Mouse (Mus musculus) liver, embryonic 15.5 days (tissue): ENCODE measurements around the gene Arid5b. TPM values are rescaled to one million over a fixed set of nuclear protein-coding genes. Genes with fewer than 3 reads are reported as not detected.

Source experiments
- ATAC-seq: fragments of 200-750 bp; cut with Nextera tagmentation; 2 replicates; pipeline ENCODE4 v1.8.0; 2017; ENCODE audit warnings: moderate number of reproducible peaks, mild to moderate bottlenecking, moderate library complexity; ENCODE audit not compliant: insufficient read depth
- H3K27ac ChIP-seq: fragments of 300-500 bp; sonication (generic); replicated peaks from 2 replicates; pipeline ENCODE4 v1.5.1; 2015; ENCODE audit warnings: mild to moderate bottlenecking, inconsistent platforms
- H3K27me3 ChIP-seq: fragments of 300-500 bp; sonication (generic); 2 replicates; pipeline ENCODE4 v1.6.1; 2015; ENCODE audit warnings: mild to moderate bottlenecking, inconsistent platforms
- H3K36me3 ChIP-seq: fragments of 300-500 bp; sonication (generic); replicated peaks from 2 replicates; pipeline ENCODE4 v1.6.1; 2015; ENCODE audit warnings: moderate library complexity, mild to moderate bottlenecking, inconsistent platforms
- H3K4me1 ChIP-seq: fragments of 300-500 bp; sonication (generic); replicated peaks from 2 replicates; pipeline ENCODE4 v1.6.1; 2015; ENCODE audit warnings: inconsistent platforms
- H3K4me2 ChIP-seq: fragments of 300-500 bp; sonication (generic); 2 replicates; pipeline ENCODE4 v1.6.1; 2015; ENCODE audit warnings: moderate library complexity, mild to moderate bottlenecking, inconsistent platforms
- H3K4me3 ChIP-seq: fragments of 300-500 bp; sonication (generic); replicated peaks from 2 replicates; pipeline ENCODE4 v1.5.1; 2015; ENCODE audit warnings: mild to moderate bottlenecking, inconsistent platforms
- H3K9ac ChIP-seq: fragments of 300-500 bp; sonication (generic); 2 replicates; pipeline ENCODE4 v1.6.1; 2015; ENCODE audit warnings: moderate library complexity, mild to moderate bottlenecking, inconsistent platforms
- H3K9me3 ChIP-seq: fragments of 300-500 bp; sonication (generic); replicated peaks from 2 replicates; pipeline ENCODE4 v1.6.1; 2016; ENCODE audit warnings: inconsistent platforms
- WGBS: fragments of 180-500 bp; shearing (Covaris S2); methylation state at CpG from one replicate; pipeline ENCODE4 v1.1.7; 2015; ENCODE audit warnings: mixed read lengths; ENCODE audit not compliant: insufficient replicate concordance; 5-methylcytosine and 5-hydroxymethylcytosine counted together
- polyA plus RNA-seq: library from polyadenylated mRNA; unstranded; fragments of >200 nt; fragmentation: Nextera tagmentation; extraction: Ambion mirVana; gene quantifications from 2 replicates; pipeline ENCODE4 v1.2.1, GENCODE M21; 2015

The Arid5b gene
- polyA plus RNA-seq, 1 experiment from 2014 or later = 5.8 TPM

DNA sequence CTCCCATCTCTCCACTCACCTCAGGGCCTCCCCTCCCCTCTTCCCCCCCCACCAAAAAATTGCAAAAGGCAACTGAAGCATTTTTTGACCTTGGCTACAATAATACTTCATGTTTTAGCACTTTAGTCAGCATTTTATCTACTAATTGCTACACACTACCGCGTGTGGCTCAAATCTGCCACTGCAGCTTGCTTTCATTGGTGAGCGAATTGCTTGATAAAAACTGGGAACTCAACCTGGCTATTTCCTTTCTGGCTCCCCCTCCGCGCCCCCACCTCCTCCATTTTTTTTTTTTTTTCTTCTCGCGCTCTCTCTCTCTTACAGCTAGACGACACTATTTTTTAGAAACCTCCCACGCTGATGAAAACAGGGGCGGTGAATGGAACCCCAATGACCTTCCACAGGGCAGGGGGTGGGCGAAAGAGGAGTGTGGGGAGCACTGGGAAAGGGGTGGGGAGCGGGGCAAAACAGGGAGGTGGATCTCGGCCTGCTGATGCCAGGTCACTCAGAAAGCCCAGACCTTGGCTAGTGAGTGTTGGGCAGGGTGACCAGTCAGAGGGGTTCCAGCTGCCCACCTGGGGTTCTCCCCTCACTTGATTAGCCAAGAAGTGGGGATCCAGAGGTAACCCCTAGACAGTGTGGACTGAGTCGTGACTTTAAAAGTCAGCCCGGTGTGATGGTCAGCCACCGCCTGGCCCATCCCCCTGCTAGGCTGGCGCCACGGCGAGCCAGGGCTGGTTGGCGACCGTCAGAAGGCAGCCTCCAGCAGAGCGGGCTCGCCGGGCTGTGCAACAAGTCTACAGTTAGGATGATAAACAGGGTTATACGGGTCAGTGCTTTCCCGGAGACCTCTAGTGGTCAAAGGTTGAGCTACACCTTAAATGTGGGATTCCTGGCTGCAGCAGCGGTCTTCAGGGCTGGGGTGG lies 4.2 kb upstream of the Arid5b start:
- under 1% methylated on average over 27 of the region's 27 CpGs for WGBS
- Histone ChIP-seq H3K4me1 (peaks cover 7% of the 10 kb centered on the region; the same call in 1 of the 2 replicates), H3K36me3 (no peaks in the 10 kb centered on the region), H3K27me3 (peaks cover 45% of the 10 kb centered on the region), H3K27ac (peak overlapping the region; percentile 66), H3K9me3 (no peaks in the 10 kb centered on the region), H3K4me3 (peak overlapping the region; percentile 42), H3K9ac (peak overlapping the region; percentile 35; the same call in 1 of the 2 replicates), H3K4me2 (peak overlapping the region; percentile 68)
- peak; percentile 83 for ATAC-seq

GRCm38 (mm10) chr10:68281775-68282106 lies 3.2 kb upstream of the Arid5b start:
- WGBS = 50% methylated on average over 3 of the region's 3 CpGs
- Histone ChIP-seq H3K9ac (no peak overlapping the region), H3K27ac (no peak overlapping the region), H3K4me2 (no peak overlapping the region), H3K9me3 (no peaks in the 10 kb centered on the region), H3K27me3 (peaks cover 55% of the 10 kb centered on the region), H3K4me1 (peaks cover 9% of the 10 kb centered on the region; the same call in 1 of the 2 replicates), H3K36me3 (no peaks in the 10 kb centered on the region), H3K4me3 (no peak overlapping the region)
- no peak for ATAC-seq

- Histone ChIP-seq H3K27ac (no peak overlapping the region), H3K9me3 (no peaks in the 10 kb centered on the region), H3K4me1 (peaks cover 12% of the 10 kb centered on the region; the same call in 1 of the 2 replicates), H3K9ac (no peak overlapping the region), H3K36me3 (no peaks in the 10 kb centered on the region), H3K27me3 (peaks cover 60% of the 10 kb centered on the region), H3K4me2 (no peak overlapping the region), H3K4me3 (no peak overlapping the region)
- WGBS = 45% methylated on average over 6 of the region's 6 CpGs
- ATAC-seq = no peak
Observed at GRCm38 (mm10) chr10:68281076-68281774, 2.7 kb upstream of the Arid5b start.

DNA sequence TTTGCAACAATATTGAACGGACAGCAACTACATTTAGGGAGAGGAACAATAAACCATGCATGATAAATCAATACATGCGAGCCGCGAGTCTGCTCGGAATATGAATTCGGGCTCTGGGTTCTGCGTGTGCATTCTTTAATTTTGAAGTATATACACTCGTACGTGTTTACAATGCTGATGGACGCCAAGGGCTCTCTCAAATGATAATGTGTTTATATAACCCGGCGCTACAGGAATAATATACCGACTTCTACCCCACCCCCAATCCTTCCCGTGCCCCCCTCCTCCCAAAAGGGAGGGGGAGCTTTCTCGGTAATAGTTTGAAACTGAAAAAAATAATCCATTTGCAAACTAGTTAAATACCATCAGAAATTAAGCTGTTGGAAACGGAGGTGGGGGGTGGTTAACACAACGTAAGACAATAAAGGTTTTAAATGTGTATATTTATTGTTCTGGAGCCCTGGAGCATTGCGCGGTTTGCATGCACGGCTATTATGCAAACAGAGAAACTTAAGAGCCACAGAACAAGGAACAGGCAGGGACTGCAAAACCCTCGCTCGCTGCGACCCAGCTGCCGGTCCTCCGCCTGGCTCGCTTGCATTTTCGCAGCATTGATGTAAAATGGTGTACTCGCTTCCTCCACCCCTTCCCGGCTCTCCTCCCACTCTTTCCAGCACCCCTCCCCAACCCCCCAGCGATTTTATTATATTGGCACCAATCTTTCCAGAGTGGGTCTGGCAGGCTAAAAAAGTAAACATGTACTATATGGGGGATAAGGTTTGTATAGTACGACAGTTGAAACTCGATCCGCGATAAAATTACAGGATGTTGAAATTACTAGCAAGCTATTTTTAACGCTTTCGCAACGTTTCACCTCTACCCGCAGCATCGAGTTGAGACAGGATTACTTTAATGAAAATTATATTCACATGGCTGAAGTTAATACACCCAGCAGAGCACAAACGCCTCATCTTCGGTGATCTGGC lies 1.3 kb upstream of the Arid5b start:
- Histone ChIP-seq H3K4me3 (peak overlapping the region; percentile 60), H3K4me2 (peak overlapping the region; percentile 72), H3K27ac (peak overlapping the region; percentile 75), H3K36me3 (no peaks in the 10 kb centered on the region), H3K4me1 (peaks cover 20% of the 10 kb centered on the region; the same call in 1 of the 2 replicates), H3K9me3 (no peaks in the 10 kb centered on the region), H3K9ac (0 out of 2 replicates have a peak overlapping the region, but pooled peaks have one; percentile 11), H3K27me3 (peaks cover 68% of the 10 kb centered on the region)
- WGBS = under 1% methylated on average over 41 of the region's 41 CpGs
- no peak for ATAC-seq

DNA sequence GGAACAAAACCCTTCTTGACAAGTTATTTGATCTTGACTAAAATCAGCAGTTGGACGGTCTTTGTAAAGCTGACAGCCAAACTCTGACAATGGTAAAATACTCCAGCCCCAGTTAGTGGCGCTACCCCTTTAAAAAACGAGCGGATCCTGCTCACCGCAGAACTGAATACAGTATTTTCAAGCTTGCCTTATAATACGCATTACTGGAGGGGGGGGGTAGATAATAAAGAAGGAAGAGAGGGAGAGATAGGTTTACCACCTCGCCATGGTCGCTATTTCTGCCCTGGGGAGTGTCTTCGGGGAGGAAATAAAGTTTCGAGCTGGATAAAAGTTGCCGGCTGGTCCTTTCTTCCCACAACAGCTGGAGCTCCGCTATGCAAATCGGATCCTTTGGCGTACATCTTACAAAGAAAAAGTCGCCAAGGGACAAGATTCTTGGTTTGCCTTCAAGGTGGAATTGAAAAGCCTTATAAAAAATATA lies 829 bp downstream of the Arid5b start:
- Histone ChIP-seq H3K36me3 (no peaks in the 10 kb centered on the region), H3K27me3 (peaks cover 68% of the 10 kb centered on the region), H3K9me3 (no peaks in the 10 kb centered on the region), H3K9ac (peak overlapping the region; percentile 30; the same call in 1 of the 2 replicates), H3K4me3 (peak overlapping the region; percentile 60), H3K4me2 (peak overlapping the region; percentile 72), H3K27ac (peak overlapping the region; percentile 67), H3K4me1 (peaks cover 22% of the 10 kb centered on the region; the same call in 1 of the 2 replicates)
- no peak for ATAC-seq
- 0% methylated on average over 15 of the region's 15 CpGs for WGBS

DNA sequence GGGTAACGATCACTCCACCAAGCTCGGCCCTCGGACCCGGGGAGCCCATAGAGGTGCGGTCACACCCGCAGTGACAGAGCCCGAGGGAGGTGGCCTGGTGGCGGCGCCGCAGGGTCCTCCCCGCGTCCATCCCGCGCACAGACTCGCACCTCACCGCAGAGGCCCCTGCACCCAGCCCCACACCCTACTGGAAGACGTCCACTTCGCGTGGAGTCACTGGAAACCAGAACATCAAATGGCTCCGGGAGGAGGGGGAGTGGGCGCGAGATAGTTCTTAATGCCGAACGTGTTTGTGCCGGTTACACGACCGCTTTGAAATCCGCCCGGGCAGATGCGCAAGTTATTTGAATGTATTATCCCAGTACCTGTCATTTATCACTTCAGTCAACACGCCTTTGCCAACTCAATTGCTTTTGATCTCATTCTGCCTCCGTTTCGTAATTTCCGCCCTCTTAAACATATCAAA lies 1.5 kb downstream of the Arid5b start:
- Histone ChIP-seq H3K4me3 (peak overlapping the region; percentile 60), H3K9ac (peak overlapping the region; percentile 46; the same call in 1 of the 2 replicates), H3K4me1 (peaks cover 22% of the 10 kb centered on the region; the same call in 1 of the 2 replicates), H3K27me3 (peaks cover 66% of the 10 kb centered on the region), H3K27ac (peak overlapping the region; percentile 80), H3K4me2 (peak overlapping the region; percentile 72), H3K9me3 (no peaks in the 10 kb centered on the region), H3K36me3 (no peaks in the 10 kb centered on the region)
- ATAC-seq = peak; percentile 47
- WGBS = 0% methylated on average over 27 of the region's 34 CpGs

DNA sequence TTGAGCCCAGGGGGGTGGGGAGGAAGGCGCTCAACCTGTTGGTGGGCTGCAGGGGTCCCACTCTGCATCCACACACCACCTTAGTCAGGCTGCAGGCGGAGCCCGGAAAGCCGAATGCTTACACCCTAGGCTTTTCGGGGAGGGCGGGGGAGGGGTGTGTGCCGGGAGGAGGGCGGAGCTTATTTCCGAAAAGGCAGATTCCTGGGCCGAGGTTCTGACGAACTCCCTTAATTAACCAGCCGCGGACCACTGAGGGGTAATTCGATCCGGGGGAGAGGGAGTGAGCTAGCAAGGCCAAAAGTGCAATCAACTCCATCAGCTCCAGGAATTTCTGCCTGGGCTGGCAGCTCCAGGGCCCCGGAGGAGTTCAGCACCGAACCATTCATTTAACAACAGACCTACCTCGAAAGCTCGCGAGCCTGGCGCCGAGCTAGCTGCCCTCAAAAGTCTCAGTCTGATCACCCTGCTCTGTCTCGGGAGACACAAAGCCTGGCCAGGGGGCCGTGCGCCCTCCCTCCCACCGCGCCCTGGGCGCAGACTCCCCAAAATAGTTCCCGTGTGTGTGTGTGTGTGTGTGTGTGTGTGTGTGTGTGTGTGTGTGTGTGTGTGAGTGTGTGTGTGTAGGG lies 2.1 kb downstream of the Arid5b start:
- peak overlapping the region; percentile 72 for H3K4me2 ChIP-seq
- under 1% methylated on average over 29 of the region's 29 CpGs for WGBS
- peak; percentile 71 for ATAC-seq
- peaks cover 60% of the 10 kb centered on the region for H3K27me3 ChIP-seq
- H3K9me3 ChIP-seq = no peaks in the 10 kb centered on the region
- peak overlapping the region; percentile 60 for H3K4me3 ChIP-seq
- H3K4me1 ChIP-seq = peaks cover 20% of the 10 kb centered on the region; the same call in 1 of the 2 replicates
- H3K27ac ChIP-seq = peak overlapping the region; percentile 80
- H3K9ac ChIP-seq = peak overlapping the region; percentile 46; the same call in 1 of the 2 replicates
- no peaks in the 10 kb centered on the region for H3K36me3 ChIP-seq

- Histone ChIP-seq H3K9ac (no peak overlapping the region), H3K4me3 (no peak overlapping the region), H3K27me3 (peaks cover 47% of the 10 kb centered on the region), H3K36me3 (peaks cover 8% of the 10 kb centered on the region; the same call in 1 of the 2 replicates), H3K4me1 (peaks cover 15% of the 10 kb centered on the region; the same call in 1 of the 2 replicates), H3K4me2 (peak overlapping the region; percentile 72), H3K9me3 (no peaks in the 10 kb centered on the region), H3K27ac (peak overlapping the region; percentile 29)
- no peak for ATAC-seq
- WGBS = 20% methylated on average over 18 of the region's 18 CpGs
Observed at GRCm38 (mm10) chr10:68274900-68275760, 3.4 kb downstream of the Arid5b start.

DNA sequence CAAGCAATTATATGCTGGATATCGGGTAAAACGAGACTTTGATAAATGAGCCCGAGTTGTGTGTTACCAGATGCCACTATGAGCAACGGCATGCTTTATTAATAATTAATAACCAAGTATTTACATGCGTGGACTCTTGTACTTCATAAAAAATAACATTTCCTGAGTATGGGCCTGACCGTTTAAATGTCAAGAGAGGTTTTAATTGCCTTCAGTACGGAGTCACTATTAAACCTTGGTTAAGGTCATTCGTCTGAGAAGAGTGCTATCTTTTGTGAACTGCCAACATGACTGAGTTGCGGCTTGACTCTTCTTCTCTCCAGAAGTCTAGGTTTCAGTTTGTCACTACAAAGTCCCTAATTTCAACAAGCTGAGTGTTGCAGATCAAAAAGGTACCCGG lies 8.8 kb downstream of the Arid5b start:
- H3K27me3 ChIP-seq = no peaks in the 10 kb centered on the region
- no peak overlapping the region for H3K4me2 ChIP-seq
- H3K4me1 ChIP-seq = peaks cover 20% of the 10 kb centered on the region
- H3K4me3 ChIP-seq = no peak overlapping the region
- no peak overlapping the region for H3K27ac ChIP-seq
- H3K9ac ChIP-seq = no peak overlapping the region
- H3K9me3 ChIP-seq = no peaks in the 10 kb centered on the region
- WGBS = 79% methylated on average over 10 of the region's 10 CpGs
- ATAC-seq = no peak
- peaks cover 8% of the 10 kb centered on the region; the same call in 1 of the 2 replicates for H3K36me3 ChIP-seq
